In the genomic region with DNA sequence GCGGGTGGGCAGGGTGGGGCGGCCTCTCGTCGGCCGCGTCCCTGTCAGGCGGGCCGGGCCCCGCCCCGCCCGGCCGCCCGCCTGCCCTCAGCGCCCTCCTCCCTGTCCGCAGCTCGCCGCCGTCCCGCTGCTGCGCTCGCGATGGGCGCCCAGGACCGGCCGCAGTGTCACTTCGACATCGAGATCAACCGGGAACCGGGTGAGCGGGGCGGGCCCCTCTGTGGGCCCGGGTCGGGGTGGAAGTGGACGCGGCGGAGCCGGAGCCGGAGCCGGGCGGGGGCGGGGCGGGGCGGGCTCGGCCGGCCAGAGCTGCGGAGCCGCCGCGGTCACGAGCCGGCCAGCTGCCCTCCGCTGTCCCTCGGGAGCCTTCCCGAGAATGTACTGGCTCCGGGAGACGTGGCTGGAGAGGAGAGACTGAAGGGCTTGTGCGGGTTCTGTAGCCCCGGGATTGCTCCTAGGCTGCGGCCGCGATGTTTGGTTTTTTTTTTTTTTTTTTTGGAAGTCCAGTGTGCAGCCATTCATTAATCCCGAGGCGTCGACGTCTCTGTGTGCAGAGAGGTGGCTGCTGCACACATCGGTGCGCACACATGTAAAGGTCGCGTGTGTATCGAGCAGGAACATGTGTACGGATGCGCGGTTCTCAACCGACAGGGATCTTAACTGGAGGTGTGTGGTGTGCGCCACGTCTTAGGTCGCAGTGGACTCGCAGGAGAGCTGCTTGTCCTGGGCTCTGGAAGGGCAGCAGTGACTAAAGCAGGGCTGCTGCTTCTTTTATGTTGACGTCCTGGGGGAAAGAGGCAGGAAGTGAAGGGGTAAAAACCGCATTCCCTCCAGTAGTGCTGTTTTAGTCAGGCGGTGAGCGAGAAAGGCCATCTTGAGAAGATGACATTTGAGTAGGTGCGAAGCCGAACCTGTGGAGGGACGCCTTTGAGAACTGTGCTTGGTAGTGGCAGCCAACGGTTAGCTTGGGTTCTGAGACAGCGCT, we compare ENCODE assay signal across 8 mouse cellular contexts. TPM values are rescaled to one million over a fixed set of nuclear protein-coding genes. Genes with fewer than 3 reads are reported as not detected.
DNase-seq lines count a peak whose midpoint lies in the region; ATAC-seq lines count a peak whose summit lies in the region.

No protein-coding gene starts in this region.

- WGBS in heart, embryonic 13.5 days = under 1% methylated on average over 66 of the region's 87 CpGs
- WGBS in limb, embryonic 10.5 days = under 1% methylated on average over 76 of the region's 87 CpGs
- WGBS in midbrain, embryonic 12.5 days = under 1% methylated on average over 55 of the region's 87 CpGs
- under 1% methylated on average over 57 of the region's 87 CpGs for WGBS in stomach, embryonic 16.5 days

- ATAC-seq in heart, embryonic 13.5 days (ENCODE audit: extremely low read depth, insufficient number of reproducible peaks, low FRiP score, low TSS enrichment) = no peak; the same call in 1 of the 2 replicates
- ATAC-seq in midbrain, embryonic 12.5 days (ENCODE audit: low FRiP score, low read depth) = peak; percentile 75; the same call in 1 of the 2 replicates
- ATAC-seq in stomach, embryonic 16.5 days (ENCODE audit: insufficient read depth, low FRiP score) = peak; percentile 42

- peaks cover 15% of the 10 kb centered on the region for H3K36me3 ChIP-seq in heart, embryonic 13.5 days
- H3K36me3 ChIP-seq in limb, embryonic 10.5 days = peaks cover 10% of the 10 kb centered on the region; the same call in 1 of the 2 replicates
- H3K36me3 ChIP-seq in midbrain, embryonic 12.5 days = no peaks in the 10 kb centered on the region
- no peaks in the 10 kb centered on the region for H3K36me3 ChIP-seq in stomach, embryonic 16.5 days (ENCODE audit: control insufficient read depth, insufficient read depth, low read length)

- no peaks in the 10 kb centered on the region for H3K27me3 ChIP-seq in heart, embryonic 13.5 days (replicated peaks)
- H3K27me3 ChIP-seq in limb, embryonic 10.5 days (ENCODE audit: low read depth, poor library complexity, severe bottlenecking) = no peaks in the 10 kb centered on the region
- H3K27me3 ChIP-seq in midbrain, embryonic 12.5 days = no peaks in the 10 kb centered on the region
- no peaks in the 10 kb centered on the region for H3K27me3 ChIP-seq in stomach, embryonic 16.5 days (ENCODE audit: control insufficient read depth, insufficient read depth, low read length)

- peak overlapping the region; percentile 91 for H3K4me3 ChIP-seq in heart, embryonic 13.5 days
- H3K4me3 ChIP-seq in limb, embryonic 10.5 days = peak overlapping the region; percentile 93
- peak overlapping the region; percentile 96 for H3K4me3 ChIP-seq in midbrain, embryonic 12.5 days
- H3K4me3 ChIP-seq in stomach, embryonic 16.5 days (replicated peaks; ENCODE audit: low read length) = peak overlapping the region; percentile 92

- peak overlapping the region; percentile 99 for H3K9ac ChIP-seq in heart, embryonic 13.5 days
- H3K9ac ChIP-seq in midbrain, embryonic 12.5 days (replicated peaks) = peak overlapping the region; percentile 96
- H3K9ac ChIP-seq in stomach, embryonic 16.5 days (ENCODE audit: low read length) = peak overlapping the region; percentile 99

- peaks cover 32% of the 10 kb centered on the region for H3K4me1 ChIP-seq in heart, embryonic 13.5 days
- H3K4me1 ChIP-seq in limb, embryonic 10.5 days = peaks cover 15% of the 10 kb centered on the region
- H3K4me1 ChIP-seq in midbrain, embryonic 12.5 days = peaks cover 13% of the 10 kb centered on the region
- peaks cover 9% of the 10 kb centered on the region; the same call in 1 of the 2 replicates for H3K4me1 ChIP-seq in stomach, embryonic 16.5 days (ENCODE audit: control insufficient read depth, insufficient read depth, low read length)

- H3K27ac ChIP-seq in heart, embryonic 13.5 days (replicated peaks) = peak overlapping the region; percentile 98
- peak overlapping the region; percentile 97 for H3K27ac ChIP-seq in limb, embryonic 10.5 days
- peak overlapping the region; percentile 98 for H3K27ac ChIP-seq in midbrain, embryonic 12.5 days (replicated peaks)
- H3K27ac ChIP-seq in stomach, embryonic 16.5 days (ENCODE audit: low read length) = peak overlapping the region; percentile 98

- peak overlapping the region; percentile 96 for H3K4me2 ChIP-seq in heart, embryonic 13.5 days
- H3K4me2 ChIP-seq in midbrain, embryonic 12.5 days (replicated peaks) = peak overlapping the region; percentile 95
- peak overlapping the region; percentile 92 for H3K4me2 ChIP-seq in stomach, embryonic 16.5 days (ENCODE audit: low read depth, low read length)

- 0 out of 2 replicates have a peak, but pooled peaks cover 11% of the 10 kb centered on the region for H3K9me3 ChIP-seq in heart, embryonic 13.5 days
- no peaks in the 10 kb centered on the region for H3K9me3 ChIP-seq in limb, embryonic 10.5 days (replicated peaks)
- H3K9me3 ChIP-seq in midbrain, embryonic 12.5 days = no peaks in the 10 kb centered on the region
- H3K9me3 ChIP-seq in stomach, embryonic 16.5 days (replicated peaks; ENCODE audit: control insufficient read depth, low read length) = no peaks in the 10 kb centered on the region

- DNase-seq in cerebellum, adult 11-12 months = peak; percentile 42
- DNase-seq in cerebellum, adult 11 months = no peak
- DNase-seq in NIH3T3 (ENCODE audit: low read depth) = peak; percentile 66
- peak; percentile 59 for DNase-seq in embryo, embryonic 10.5 days (ENCODE audit: low spot score)
- DNase-seq in limb, embryonic 10.5 days (ENCODE audit: low spot score) = peak; percentile 67

RNA-seq across cellular contexts. Expression of a gene that starts 0.7 kb away (rescaled TPM):
- polyA plus RNA-seq in heart, embryonic 13.5 days (2015; fragmentation: Nextera tagmentation; extraction: Ambion mirVana) = 40.1 and 42.3 TPM in 2 replicates
- 47.2 and 58.8 TPM in 2 replicates for polyA plus RNA-seq in limb, embryonic 10.5 days (2016; fragmentation: Nextera tagmentation; extraction: Ambion mirVana)
- polyA plus RNA-seq in midbrain, embryonic 12.5 days (2016; fragmentation: Nextera tagmentation; extraction: Ambion mirVana) = 73.6 and 75.3 TPM in 2 replicates
- 54.7 and 55.6 TPM in 2 replicates for polyA plus RNA-seq in stomach, embryonic 16.5 days (2015; fragmentation: Nextera tagmentation; extraction: Ambion mirVana)

RNA-seq across cellular contexts. Expression of a gene that starts 9.5 kb away (rescaled TPM):
- polyA plus RNA-seq in heart, embryonic 13.5 days (2015; fragmentation: Nextera tagmentation; extraction: Ambion mirVana) = 163 and 176 TPM in 2 replicates
- 93.9 and 94.8 TPM in 2 replicates for polyA plus RNA-seq in limb, embryonic 10.5 days (2016; fragmentation: Nextera tagmentation; extraction: Ambion mirVana)
- polyA plus RNA-seq in midbrain, embryonic 12.5 days (2016; fragmentation: Nextera tagmentation; extraction: Ambion mirVana) = 107 TPM in 2 replicates
- polyA plus RNA-seq in stomach, embryonic 16.5 days (2015; fragmentation: Nextera tagmentation; extraction: Ambion mirVana) = 103 and 112 TPM in 2 replicates

RNA-seq across cellular contexts. Expression of a gene that starts 14.3 kb away (rescaled TPM):
- 5.4 and 6.3 TPM in 2 replicates for polyA plus RNA-seq in heart, embryonic 13.5 days (2015; fragmentation: Nextera tagmentation; extraction: Ambion mirVana)
- 10.9 and 12.6 TPM in 2 replicates for polyA plus RNA-seq in limb, embryonic 10.5 days (2016; fragmentation: Nextera tagmentation; extraction: Ambion mirVana)
- 25.9 and 29.5 TPM in 2 replicates for polyA plus RNA-seq in midbrain, embryonic 12.5 days (2016; fragmentation: Nextera tagmentation; extraction: Ambion mirVana)
- polyA plus RNA-seq in stomach, embryonic 16.5 days (2015; fragmentation: Nextera tagmentation; extraction: Ambion mirVana) = 8.8 and 9.4 TPM in 2 replicates

RNA-seq across cellular contexts. Expression of a gene that starts 39.5 kb away (rescaled TPM):
- polyA plus RNA-seq in heart, embryonic 13.5 days (2015; fragmentation: Nextera tagmentation; extraction: Ambion mirVana) = 11.1 and 12.5 TPM in 2 replicates
- polyA plus RNA-seq in limb, embryonic 10.5 days (2016; fragmentation: Nextera tagmentation; extraction: Ambion mirVana) = 4.4 and 7.0 TPM in 2 replicates
- polyA plus RNA-seq in midbrain, embryonic 12.5 days (2016; fragmentation: Nextera tagmentation; extraction: Ambion mirVana) = 10.9 and 13.3 TPM in 2 replicates
- polyA plus RNA-seq in stomach, embryonic 16.5 days (2015; fragmentation: Nextera tagmentation; extraction: Ambion mirVana) = 7.9 and 8.0 TPM in 2 replicates

RNA-seq across cellular contexts. Expression of a gene that starts 57.8 kb away (rescaled TPM):
- polyA plus RNA-seq in heart, embryonic 13.5 days (2015; fragmentation: Nextera tagmentation; extraction: Ambion mirVana) = 1.4 and 2.1 TPM in 2 replicates
- polyA plus RNA-seq in limb, embryonic 10.5 days (2016; fragmentation: Nextera tagmentation; extraction: Ambion mirVana) = 0.10 and 0.71 TPM in 2 replicates
- 0.14 TPM in 1 of 2 replicates, not detected in the other for polyA plus RNA-seq in midbrain, embryonic 12.5 days (2016; fragmentation: Nextera tagmentation; extraction: Ambion mirVana)
- polyA plus RNA-seq in stomach, embryonic 16.5 days (2015; fragmentation: Nextera tagmentation; extraction: Ambion mirVana) = 0.45 and 8.0 TPM in 2 replicates
